Mouse (Mus musculus): ENCODE results near the gene Cttnbp2nl. TPM values are rescaled to one million over a fixed set of nuclear protein-coding genes. Genes with fewer than 3 reads are reported as not detected.

Gene Cttnbp2nl
- total RNA-seq, 2 experiments from 2014 or later: 18.9 to 19.6 TPM

Other genes with a start within 250 kb of the Cttnbp2nl start
- gene Mov10, start 234.6 kb downstream of the Cttnbp2nl start, total RNA-seq (2021): 1 to 10 TPM; 4.8 to 8.0 TPM
- 10 to 100 TPM; 19.1 to 22.5 TPM for gene St7l, start 189.1 kb downstream of the Cttnbp2nl start, total RNA-seq (2021)
- 10 to 100 TPM; 32.2 to 38.7 TPM for gene Capza1, start 188.6 kb downstream of the Cttnbp2nl start, total RNA-seq (2021)
- gene Wnt2b, start 91.2 kb downstream of the Cttnbp2nl start, total RNA-seq (2021): 1 to 10 TPM; 1.1 to 1.8 TPM
- gene 4930564D02Rik, start 13.7 kb upstream of the Cttnbp2nl start, total RNA-seq (2021): not detected

Measured in heart, postnatal 36 days (tissue).